Mouse (Mus musculus) heart, postnatal 0 days (tissue): Measurements from ENCODE around the gene Efcab11.

ENCODE experiments used
- CTCF ChIP-seq: IDR thresholded peaks from 2 replicates; pipeline ENCODE4 v1.5.1; 2016; ENCODE audit warnings: antibody characterized with exemption, control low read depth, low read depth
- EP300 ChIP-seq: IDR thresholded peaks from 2 replicates; pipeline ENCODE4 v1.6.1; 2016; ENCODE audit warnings: antibody characterized with exemption, low read depth

DNA sequence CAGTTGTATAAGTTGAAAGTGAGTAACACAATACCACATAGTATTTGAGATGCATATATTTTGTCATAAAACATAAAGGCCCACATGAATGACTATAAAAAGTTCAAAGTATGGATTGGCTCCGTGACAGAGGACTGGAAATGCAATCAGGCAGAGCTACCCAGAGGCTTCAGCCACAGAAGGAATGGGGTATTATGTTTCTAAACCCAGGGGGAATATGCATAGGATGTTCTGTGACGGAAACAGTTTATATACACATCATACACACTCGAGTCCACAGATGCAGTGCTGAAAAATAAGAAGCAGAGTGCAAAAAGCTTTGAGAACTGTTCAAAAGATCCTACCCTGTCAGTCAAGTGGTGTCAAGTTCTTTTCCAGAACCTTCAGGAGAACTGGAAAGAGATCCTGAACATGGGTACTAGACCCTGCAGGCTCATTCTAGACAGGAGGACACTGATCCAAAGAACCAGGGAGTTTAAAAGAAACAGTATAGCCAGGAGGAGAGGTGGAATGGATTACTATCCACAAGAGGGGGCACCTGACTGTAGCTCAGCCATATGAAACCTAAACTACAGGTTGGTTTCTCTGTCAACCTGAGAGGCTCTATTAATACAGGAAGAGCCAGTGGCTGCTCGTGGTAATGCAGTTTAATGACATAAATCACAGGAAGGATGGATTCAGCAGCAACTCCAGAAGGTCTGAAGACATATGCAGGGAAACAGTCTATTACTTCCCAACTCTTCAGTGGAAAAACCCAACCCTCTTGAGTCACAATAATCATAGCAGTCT, 64.9 kb downstream of the Efcab11 start:
- TF ChIP-seq CTCF, result no peak
- TF ChIP-seq EP300, result no peak
